Mouse (Mus musculus) MEL (cell line): ENCODE results near the gene Tepsin.
A peak's percentile ranks its signal among the peaks of the same experiment; 100 is the strongest.

Experiments
- CTCF ChIP-seq, 3 experiments: IDR thresholded peaks in 2 of 3; conservative IDR thresholded peaks in 1 of 3; 2 replicates each; pipeline ENCODE4 v1.5.1; 2011 to 2012; ENCODE audit warnings: low read length in 3 of 3, low read depth in 2 of 3, mild to moderate bottlenecking in 2 of 3, improper control_type of control experiment in 1 of 3, inconsistent platforms in 1 of 3, mixed read lengths in 1 of 3, moderate library complexity in 1 of 3; ENCODE audit not compliant: control insufficient read depth in 1 of 3, insufficient read depth in 1 of 3, poor library complexity in 1 of 3, severe bottlenecking in 1 of 3
- E2F4 ChIP-seq: IDR thresholded peaks from 2 replicates; pipeline ENCODE4 v1.6.1; 2011; ENCODE audit warnings: low read depth, low read length, improper control_type of control experiment, borderline replicate concordance
- POLR2A ChIP-seq, 2 experiments: IDR thresholded peaks; 2 replicates each; pipeline ENCODE4 v1.6.1; 2011 to 2012; ENCODE audit warnings: low read length in 2 of 2, mild to moderate bottlenecking in 2 of 2, control low read depth in 1 of 2, improper control_type of control experiment in 1 of 2, low read depth in 1 of 2, moderate library complexity in 1 of 2; ENCODE audit not compliant: control insufficient read depth in 1 of 2, insufficient read depth in 1 of 2, poor library complexity in 1 of 2
- RCOR1 ChIP-seq: IDR thresholded peaks from 2 replicates; pipeline ENCODE4 v1.6.1; 2012; ENCODE audit warnings: low read depth, mild to moderate bottlenecking, inconsistent platforms, low read length, improper control_type of control experiment

DNA sequence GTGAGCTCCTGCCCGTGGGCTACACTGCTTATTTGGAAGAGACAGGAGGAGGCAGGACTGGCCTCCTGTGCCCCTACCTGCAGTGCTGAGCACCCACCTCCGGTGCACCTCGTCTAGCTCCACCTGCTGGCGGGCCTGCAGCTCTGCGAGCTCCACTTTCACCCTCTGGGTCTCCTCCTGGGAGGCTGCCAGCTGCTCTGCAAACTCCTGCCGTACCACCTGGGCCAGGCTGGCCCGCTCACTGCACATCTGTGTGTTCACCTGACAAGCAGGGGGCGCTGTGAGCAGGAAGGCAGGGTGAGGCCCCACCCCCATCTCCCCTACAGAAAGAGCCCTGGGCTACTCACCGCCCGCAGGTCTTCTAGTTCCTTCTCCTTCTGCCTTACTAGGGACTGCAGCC, 33.2 kb downstream of the Tepsin start:
- TF ChIP-seq E2F4: no peak
- no peak for TF ChIP-seq POLR2A (IDR thresholded peaks at IDR 0.05; ENCODE audit: control insufficient read depth in 1 of 2, insufficient read depth in 1 of 2, low read depth in 1 of 2, low read length in 2 of 2, poor library complexity in 1 of 2)
- TF ChIP-seq CTCF (IDR thresholded peaks at IDR 0.05 in 2 of 3, conservative IDR thresholded peaks at IDR 0.05 in 1 of 3; ENCODE audit: control insufficient read depth in 1 of 3, insufficient read depth in 1 of 3, low read depth in 2 of 3, low read length in 3 of 3, poor library complexity in 1 of 3, severe bottlenecking in 1 of 3): peak; percentile 77 to 90 (median 90)
- TF ChIP-seq RCOR1: no peak
